Mouse (Mus musculus): ENCODE measurements at regions not wholly inside any gene's neighbourhood (a gene's known extent, or its start where the extent isn't known, plus 50 kb on each side); places are given as distances from the start of the nearest gene placed in this dataset.

DNA sequence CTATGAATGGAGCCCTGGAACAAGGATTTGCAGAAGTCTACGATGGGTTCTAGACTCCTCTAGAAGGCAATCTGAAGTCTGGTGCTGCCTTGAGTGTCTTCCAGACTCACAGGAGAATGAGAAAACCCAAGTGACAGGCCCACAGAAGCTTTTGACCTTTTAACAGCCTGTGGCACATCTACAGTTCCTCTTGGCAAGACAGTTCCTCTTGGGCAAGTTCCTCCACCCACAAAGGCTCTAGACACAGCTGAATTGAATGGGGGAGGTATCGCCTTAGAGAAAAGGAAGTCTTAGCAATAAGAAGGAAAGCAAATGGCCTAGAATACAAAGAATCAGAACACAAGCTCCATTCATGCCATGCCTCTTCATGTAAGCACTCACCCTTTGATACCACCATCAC is 1402.3 kb upstream of the Lrrc6 start:
- DNase-seq (ENCODE audit: extremely low spot score in 1 of 2, low spot score in 1 of 2), result no peak

- DNase-seq (ENCODE audit: extremely low spot score in 1 of 2, low spot score in 1 of 2), result peak in 1 of 2 experiments; percentile 10
Observed at GRCm38 (mm10) chr15:67901191-67901601, 1400.5 kb upstream of the Lrrc6 start.

DNA sequence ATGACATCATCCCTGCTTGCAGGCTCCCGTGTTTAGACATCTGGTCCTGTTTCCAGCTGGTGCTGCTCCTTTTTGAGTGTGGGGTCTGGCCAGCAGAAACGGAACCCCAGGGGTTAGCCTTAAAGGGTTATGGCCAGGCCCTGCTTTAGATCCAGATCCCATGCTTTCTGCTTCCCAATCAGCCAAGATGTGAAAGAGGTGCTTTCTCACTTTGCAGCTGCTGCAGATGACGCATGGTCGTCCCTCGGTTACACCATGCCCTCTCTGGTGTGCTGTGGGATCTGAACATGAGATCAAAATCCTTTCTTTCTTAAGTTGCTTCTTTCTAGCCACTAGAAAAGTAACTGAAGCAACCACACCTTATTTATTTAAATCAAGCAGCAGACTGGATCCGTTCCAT is 1399.1 kb upstream of the Lrrc6 start:
- no peak for DNase-seq (ENCODE audit: extremely low spot score in 1 of 2, low spot score in 1 of 2)

DNA sequence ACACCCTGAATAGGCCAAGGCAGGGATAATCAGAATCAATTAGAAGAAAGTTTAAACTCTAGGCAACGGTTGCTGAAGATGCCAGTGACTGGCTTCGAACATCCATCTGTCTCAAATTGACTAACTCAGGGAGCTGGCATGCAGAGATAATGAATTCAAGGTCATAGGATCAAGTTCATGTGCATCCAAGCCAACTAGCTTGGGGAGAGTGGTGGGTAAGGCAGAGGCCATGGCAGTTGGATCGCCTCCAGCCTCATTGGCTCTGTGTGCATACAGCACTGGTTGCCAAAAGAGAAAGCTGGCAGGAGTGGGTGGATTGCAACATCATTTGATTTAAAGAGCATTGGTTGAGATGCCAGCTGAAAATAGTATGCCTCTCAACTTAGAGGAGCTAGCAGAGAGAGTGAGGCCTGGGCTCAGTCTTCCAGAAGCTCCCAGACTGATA is 1398.3 kb upstream of the Lrrc6 start:
- DNase-seq (ENCODE audit: extremely low spot score in 1 of 2, low spot score in 1 of 2), result peak; percentile 36 to 43

DNA sequence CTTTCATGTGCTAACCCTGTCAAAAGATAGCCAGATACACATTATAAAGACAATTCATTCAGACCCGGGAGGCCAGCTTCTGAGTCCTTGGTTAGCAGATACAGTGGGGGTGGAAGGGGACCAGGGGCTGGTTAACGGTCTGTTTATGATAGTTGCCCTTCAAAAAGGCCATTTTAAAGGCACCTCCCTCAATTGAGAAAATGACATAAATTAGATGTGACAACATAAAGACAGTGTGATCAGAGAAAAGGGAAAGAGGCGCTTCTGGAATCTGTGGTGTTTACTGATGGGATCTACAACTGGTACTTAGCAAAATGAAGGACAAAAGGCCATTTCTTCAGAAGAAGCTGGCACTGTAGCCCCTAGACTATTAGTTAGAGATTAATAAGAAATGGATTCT is 1391.4 kb upstream of the Lrrc6 start:
- no peak for DNase-seq (ENCODE audit: extremely low spot score in 1 of 2, low spot score in 1 of 2)

DNA sequence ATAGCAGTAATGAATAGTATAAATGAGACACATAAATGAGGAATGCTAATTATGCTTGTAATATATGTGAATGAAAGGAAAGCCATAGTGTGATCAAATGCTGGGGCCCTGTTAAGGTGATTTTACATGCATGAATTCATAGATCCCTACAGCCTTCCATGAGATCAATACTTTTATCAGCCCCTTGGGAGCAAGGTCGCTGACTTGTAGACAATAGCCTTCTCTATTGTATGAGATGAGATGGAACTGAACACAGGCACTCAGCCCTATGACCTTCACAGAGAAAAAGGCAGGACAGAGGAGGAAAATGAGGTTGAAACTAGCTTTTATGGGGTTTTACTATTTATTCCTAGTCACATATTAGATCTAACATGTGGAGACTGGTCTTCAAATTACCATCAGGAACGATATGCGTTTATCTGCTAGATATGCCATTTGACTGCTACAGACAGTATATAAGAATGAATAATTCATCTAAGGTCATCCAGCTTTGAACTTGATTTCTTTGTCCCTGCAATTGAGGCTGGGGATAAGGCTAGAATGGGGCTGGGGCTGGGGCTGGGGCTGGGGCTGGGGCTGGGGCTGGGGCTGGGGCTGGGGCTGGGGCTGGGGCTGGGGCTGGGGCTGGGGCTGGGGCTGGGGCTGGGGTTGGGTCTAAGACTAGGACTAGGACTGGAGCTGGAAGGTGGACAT is 1390.0 kb upstream of the Lrrc6 start:
- DNase-seq (ENCODE audit: extremely low spot score in 1 of 2, low spot score in 1 of 2), result no peak

GRCm38 (mm10) chr15:67888548-67888947 is 1387.8 kb upstream of the Lrrc6 start:
- DNase-seq (ENCODE audit: extremely low spot score in 1 of 2, low spot score in 1 of 2), result no peak

DNA sequence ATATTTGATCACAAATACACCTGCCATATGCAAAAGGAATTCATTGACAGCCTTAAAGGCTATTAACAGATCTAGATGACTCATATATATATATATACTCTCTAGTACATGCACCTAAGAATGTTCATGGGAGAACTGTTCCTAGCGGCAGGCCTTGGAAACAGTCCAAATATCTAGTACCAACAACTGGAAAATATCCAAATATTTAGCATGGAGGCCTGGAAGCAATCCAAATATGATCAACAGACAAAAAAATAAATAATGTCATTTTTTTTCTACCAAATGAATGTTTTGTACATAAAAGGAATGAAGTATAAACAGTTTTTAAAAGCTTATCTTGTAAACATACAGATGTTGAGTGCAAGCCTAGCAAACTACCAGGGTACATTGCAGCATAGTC is 1354.6 kb upstream of the Lrrc6 start:
- DNase-seq (ENCODE audit: extremely low spot score in 1 of 2, low spot score in 1 of 2), result no peak

DNA sequence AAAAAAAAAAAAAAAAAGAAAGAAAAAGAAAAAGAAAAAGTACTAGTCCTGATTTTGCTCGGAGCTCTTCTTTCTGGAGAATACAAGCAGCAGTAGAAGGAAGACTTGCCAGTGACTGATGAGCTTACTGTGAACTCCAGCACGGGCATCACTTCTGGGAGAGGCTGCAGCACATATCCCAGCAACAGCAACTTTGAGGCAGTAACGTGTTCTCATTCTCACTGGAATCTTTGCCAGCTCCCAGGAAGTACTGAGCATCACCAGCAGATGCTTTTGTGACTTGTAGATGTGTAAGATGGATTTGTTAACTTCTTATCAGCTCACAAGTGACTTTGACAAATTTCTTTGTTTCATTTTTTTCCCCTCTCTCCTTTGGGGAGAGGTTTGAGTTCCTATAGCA is 1349.4 kb upstream of the Lrrc6 start:
- DNase-seq (ENCODE audit: extremely low spot score in 1 of 2, low spot score in 1 of 2), result no peak

DNA sequence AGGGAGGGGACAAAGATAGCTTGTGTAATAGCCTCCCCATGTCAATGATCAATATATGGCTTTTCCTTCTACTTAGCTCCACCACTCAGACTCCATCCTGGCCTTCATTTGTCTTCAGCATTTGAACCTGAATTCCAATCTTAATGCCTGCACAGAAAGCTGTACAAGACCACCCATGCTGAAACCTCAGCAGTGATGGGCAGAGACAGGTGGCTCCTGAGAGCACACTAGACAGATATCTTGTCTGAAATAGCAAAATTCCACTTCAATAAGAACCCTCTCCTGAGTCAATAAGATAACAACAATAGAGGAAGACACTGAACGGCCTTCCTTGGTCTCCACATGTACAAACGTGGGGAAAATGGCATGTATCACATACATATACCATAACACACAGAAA is 1345.0 kb upstream of the Lrrc6 start:
- DNase-seq (ENCODE audit: extremely low spot score in 1 of 2, low spot score in 1 of 2), result no peak

DNA sequence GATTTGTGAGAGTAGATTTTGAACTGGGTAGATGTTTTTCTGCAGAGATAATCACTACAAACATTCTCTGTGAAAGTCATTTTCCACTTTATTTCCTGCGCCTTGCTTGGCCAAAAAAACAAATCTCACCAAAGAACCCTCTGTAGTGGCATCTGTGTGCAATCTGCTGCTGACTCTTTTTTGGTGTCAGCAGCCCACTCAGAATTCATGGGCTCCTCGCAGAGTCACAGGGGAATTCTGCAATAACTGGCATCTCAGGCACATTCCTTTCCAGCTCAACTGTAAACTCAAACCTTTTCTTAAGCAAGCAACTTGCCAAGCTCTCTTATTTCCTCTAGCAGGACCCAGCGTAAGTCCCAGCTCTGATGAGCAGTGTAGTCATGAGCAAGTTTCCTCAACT is 1340.0 kb upstream of the Lrrc6 start:
- DNase-seq (ENCODE audit: extremely low spot score in 1 of 2, low spot score in 1 of 2), result peak; percentile 32 to 48

DNA sequence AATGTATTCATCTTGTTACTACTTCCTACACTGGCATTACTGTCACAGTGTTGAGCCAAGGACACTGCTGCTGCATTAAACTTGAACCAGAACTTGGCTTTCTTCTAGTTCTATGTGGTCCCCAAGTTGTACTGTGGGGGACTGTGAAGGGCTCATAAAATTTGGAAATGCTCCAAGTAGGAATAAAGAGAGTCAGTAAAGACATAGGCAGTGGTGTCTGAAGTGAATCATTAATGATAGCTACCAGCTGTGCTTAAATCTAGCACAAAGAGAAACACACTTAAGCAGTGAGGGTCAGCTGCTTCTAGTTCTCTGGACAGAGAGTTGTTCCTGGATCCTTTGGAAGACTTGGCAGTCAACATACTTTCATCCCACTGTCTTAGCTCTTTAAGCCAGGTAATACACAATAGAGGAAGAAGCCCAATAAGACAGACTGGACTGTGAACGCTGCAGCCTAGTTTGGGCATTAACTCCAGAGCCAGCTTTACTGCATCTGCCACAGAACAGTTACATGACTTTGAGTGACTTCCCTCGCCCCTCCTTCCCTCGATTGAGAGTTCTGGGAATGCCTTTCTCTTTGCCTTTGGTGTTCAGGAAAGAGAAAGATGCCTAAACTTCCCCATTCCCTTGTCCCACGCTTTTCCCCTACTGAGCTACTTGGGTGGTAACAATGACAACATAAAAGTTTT is 1325.2 kb upstream of the Lrrc6 start:
- no peak for DNase-seq (ENCODE audit: extremely low spot score in 1 of 2, low spot score in 1 of 2)

DNA sequence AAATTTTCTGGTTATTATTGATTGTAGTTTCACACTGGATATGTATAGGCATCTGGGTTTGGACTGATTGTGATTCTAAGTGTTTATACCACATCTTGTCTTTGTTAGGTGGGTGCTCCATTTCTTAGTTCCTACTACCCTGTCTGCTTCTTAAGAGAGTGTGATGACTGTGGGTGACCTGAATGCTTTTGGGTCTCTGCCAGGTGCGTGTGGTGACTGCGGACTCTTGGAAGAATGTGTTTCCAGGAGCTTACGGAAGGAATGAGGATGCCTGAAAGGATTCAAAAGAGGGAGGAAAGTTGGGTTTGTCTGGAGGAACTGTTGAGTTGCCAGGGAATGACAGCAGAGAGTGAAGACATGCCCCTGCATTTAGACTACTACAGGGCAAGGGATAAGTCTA is 1322.5 kb upstream of the Lrrc6 start:
- no peak for DNase-seq (ENCODE audit: extremely low spot score in 1 of 2, low spot score in 1 of 2)

- no peak for DNase-seq (ENCODE audit: extremely low spot score in 1 of 2, low spot score in 1 of 2)
Observed at GRCm38 (mm10) chr15:67799871-67800270, 1299.2 kb upstream of the Lrrc6 start.

DNA sequence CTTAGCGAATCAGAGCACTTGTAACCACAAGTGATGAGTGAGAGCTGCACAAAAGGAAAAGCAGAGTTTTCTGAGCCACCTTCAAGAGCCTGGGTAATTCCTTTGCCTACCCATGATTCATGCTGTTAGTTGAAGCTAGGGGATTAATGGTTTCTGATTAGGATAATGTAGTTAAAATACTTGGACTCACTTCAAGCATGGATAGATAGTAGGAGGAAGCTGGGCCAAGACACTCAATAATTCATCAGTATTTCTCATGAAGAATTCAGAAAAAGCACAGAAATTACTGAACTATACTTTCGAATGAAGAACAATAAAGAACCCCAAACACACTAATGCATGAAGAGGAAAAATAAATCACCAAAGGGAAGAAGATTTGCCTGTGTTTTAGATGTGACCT is 1294.9 kb upstream of the Lrrc6 start:
- DNase-seq (ENCODE audit: extremely low spot score in 1 of 2, low spot score in 1 of 2), result no peak

DNA sequence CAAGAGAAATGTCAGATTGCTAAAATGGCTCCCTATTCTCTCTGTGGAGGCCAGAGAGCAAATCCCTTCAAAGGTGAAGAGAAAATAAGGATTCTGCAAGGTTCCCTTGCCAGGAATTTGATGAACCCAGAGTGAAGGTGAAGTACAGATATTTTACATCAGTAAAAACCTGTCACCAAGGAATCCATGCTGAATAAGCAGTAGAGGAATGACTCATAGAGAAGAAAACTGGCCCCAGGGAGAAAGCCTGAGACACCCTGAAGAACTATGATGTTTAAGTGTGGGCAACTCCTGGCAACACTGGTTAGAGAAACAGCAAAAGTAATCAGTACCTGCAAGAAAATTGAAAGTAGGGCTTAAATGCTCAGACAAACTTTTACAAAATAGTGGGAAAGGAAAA is 1292.1 kb upstream of the Lrrc6 start:
- no peak for DNase-seq (ENCODE audit: extremely low spot score in 1 of 2, low spot score in 1 of 2)

- no peak for DNase-seq (ENCODE audit: extremely low spot score in 1 of 2, low spot score in 1 of 2)
Observed at GRCm38 (mm10) chr15:67788587-67788986, 1287.9 kb upstream of the Lrrc6 start.

- DNase-seq (ENCODE audit: extremely low spot score in 1 of 2, low spot score in 1 of 2), result no peak
Observed at GRCm38 (mm10) chr15:67785583-67785982, 1284.9 kb upstream of the Lrrc6 start.

- no peak for DNase-seq (ENCODE audit: extremely low spot score in 1 of 2, low spot score in 1 of 2)
Observed at GRCm38 (mm10) chr15:67783754-67784153, 1283.0 kb upstream of the Lrrc6 start.

DNA sequence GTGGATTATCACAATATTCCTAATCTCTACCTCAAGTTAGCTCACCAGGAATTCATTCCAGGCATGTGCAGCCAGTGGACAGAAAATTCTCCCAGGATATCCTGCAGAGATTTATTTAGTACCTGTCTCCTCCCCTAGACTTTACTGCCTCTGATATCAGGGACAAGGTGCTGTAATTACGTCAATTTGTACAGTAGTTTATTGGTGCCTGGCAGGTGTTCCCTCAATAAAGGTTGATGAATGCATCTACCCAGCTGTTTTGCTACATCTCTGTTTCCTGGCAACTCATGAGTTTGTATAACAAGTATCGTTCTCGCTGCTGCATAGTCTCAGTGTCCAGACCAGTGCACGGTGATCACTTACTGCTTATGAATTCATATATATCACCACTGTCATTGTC is 1281.8 kb upstream of the Lrrc6 start:
- DNase-seq (ENCODE audit: extremely low spot score in 1 of 2, low spot score in 1 of 2), result no peak

DNA sequence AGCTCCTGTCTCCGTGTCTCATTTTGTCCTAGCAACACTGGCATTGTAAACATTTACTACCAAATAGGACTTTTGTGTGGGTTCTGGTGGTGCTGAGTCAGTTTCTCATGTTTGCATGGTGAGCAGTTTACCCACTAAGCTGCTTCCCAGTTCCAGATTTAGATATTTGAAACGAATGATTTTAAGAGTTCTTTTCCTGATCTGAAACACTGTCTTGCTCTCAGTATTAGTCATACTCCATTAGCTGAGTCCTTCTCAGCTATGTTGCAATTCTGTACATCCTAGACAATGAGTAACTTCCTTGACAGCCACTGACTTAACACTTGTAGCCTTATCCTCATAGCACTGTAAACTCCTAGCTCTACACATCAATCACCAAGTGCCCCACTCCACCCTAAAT is 1280.1 kb upstream of the Lrrc6 start:
- no peak for DNase-seq (ENCODE audit: extremely low spot score in 1 of 2, low spot score in 1 of 2)

GRCm38 (mm10) chr15:67767624-67768023 is 1266.9 kb upstream of the Lrrc6 start:
- no peak for DNase-seq (ENCODE audit: extremely low spot score in 1 of 2, low spot score in 1 of 2)
